Mouse (Mus musculus): Measurements from ENCODE around the gene U2surp.

U2surp gene

DNA sequence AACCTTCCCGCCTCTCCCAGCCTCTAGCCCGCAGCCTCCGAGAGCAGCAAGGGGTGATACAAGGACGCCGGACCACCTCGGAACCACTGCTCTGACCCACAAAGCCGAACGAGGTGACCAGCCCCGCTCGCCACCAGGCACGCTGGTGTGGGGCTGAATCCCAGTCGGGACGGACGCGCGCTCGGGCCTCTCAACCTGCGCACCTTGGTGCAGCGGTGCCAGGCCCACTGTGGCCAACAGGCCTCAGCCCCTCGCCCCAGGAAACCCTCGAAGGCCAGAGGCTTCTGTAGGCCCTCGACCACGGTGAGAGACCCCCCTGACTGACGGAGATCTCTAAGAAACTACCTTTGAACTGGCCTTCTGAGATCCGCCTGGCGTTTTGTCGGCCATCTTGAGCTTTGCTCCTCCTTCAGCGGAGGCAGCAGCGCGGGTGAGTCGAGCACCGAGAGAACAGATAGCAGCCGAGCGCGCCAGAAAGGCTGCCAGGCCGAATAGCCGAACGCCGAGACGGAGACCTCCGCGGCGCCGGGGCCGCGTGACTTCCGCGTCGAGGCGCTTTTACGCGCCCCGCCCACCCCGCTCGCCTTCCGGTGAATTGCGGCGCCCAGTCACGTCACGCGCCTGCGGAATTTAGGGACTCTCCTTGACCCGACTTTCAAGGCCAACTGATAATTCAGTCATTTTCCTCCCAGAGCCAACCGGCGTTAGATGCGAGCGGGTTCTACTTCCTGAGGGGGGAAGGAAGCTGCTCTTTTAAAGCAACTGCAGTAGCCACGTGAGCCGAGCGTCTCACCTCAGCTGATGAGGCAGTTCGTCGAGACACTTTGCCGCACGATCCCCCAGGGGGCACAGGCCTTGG is at the start of gene U2surp:
Gene U2surp (minus strand): TSS at position 525 of the 859 bp plus-strand sequence.
- DNase-seq, result peak; percentile 94 to 95

DNA sequence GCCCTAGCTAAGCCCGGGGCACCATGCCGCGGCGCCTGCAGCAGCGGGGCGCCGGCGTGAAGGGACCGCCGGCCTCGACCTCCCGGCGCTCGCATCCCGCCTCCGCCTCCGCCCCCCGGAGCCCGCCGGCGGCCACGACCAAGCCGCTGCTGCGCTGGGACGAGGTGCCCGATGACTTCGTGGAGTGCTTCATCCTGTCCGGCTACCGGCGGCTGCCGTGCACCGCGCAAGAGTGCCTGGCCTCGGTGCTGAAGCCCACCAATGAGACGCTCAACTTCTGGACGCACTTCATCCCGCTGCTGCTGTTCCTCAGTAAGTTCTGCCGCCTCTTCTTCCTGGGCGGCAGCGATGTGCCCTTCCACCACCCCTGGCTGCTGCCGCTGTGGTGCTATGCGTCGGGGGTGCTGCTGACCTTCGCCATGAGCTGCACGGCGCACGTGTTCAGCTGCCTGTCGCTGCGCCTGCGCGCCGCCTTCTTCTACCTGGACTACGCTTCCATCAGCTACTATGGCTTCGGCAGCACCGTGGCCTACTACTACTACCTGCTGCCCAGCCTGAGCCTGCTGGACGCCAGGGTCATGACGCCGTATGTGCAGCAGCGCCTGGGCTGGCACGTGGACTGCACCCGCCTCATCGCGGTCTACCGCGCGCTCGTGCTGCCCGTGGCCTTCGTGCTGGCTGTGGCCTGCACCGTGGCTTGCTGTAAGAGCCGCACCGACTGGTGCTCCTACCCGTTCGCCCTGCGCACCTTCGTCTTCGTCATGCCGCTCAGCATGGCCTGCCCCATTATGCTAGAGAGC is 48.3 kb upstream of the U2surp start:
- peak in 1 of 2 experiments; percentile 4 for DNase-seq

DNA sequence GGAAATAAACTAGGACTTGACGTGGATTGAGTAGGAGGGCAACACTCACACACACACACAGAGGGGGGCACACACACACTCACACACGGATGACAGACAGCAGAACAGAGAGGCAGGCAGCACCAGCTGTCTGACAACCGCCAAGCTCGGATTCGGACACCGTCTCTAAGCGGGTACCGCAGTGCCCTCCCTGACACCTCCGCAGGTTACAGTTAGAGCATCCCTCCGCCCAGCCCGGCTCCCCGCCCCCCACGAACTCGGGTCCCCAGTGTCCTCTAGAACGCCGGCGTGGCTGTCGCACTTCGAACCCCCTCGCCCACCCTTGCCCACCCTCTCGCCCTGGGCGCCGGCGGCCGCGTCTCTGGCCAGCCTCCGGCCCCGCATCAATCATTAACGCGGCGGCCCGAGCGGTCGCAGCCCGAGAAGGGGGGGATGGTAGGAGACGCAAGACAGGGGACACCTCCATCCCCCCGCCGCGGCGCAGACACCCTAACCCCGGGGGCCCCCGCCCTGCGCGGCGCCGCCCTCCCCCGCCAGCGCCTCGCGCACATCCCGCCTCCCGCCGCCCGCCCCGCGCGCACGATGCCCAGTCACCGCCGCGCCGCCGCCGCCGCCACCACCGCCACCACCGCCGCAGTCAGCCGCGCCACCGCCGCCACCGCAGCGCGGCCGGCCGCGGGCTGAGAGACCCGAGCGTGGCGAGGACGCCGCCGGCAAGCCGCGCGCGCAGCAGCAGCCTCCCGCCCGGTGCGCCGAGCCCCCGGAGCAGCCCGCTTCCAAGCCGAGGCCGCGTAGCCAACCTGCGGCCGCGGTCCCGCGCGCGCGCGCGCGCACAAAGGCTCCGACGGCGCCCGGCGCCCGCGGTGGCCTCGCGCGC is 47.5 kb upstream of the U2surp start, which contains the start of gene Paqr9:
Gene Paqr9 (plus strand): TSS at position 599 of the 877 bp plus-strand sequence.
- peak in 1 of 2 experiments; percentile 5 for DNase-seq

DNA sequence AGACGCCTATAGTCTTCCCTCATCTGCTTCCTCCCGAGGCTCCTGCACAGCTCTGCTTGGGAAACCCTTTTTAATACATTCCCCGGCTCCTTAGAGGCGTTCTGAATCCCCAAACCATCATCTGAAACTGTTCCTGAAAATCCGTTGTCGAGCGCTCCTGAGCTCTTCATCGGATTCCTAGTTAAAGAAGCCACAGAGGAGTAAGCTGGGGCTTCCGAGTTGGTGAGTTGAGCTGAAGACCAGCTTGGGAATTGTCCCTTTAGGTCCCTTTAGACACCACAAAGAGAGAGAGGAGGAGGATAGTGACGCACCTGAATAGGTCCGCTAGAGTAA is 46.9 kb upstream of the U2surp start:
- DNase-seq, result no peak

- no peak for DNase-seq
Observed at GRCm38 (mm10) chr9:95557722-95558121, 45.9 kb upstream of the U2surp start.

DNA sequence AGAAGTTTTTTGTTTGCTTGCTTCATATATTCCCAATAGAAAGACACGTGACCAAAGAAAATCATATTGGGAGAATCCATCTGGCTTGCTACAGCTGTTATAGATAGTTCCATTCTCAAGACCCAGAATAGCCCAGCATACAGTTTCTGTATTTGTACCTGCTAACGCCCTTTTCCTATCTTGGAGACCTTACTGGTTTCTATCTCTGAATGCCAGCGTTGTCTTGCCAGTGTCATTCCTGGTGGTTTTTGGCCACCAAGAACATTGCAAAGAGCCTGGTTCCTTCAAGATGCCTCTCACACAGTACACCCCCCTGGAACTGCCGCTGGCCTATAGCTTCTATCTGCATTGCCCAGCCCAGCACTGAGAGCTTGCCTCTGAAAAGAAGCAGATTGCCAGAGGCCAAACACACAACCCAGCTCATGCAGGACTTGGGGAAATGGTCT is 44.3 kb upstream of the U2surp start:
- no peak for DNase-seq

DNA sequence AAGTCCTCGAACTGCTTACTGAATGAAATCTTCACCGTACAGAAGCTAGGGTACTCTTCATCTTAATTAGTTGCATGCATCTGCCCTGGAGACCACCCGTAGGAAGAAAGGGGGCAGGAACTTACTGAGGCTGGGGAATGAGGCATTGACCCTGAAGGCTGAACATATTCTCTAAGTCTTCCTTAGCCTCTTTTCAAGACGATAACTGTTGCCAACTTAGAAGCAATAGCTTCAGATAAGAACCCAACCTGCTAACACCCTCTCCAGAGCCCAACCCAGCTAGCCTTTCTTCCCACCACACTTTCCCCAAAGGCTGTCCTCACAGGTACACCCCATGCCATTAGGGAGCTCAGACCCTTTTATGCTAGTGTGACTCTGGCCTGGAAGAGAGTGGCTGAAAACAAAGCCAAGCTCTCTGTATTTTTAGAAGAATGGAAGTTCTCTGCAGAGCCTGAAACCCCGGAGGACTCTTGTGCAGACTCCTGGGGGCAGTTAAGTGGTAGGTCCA is 43.5 kb upstream of the U2surp start:
- no peak for DNase-seq

DNA sequence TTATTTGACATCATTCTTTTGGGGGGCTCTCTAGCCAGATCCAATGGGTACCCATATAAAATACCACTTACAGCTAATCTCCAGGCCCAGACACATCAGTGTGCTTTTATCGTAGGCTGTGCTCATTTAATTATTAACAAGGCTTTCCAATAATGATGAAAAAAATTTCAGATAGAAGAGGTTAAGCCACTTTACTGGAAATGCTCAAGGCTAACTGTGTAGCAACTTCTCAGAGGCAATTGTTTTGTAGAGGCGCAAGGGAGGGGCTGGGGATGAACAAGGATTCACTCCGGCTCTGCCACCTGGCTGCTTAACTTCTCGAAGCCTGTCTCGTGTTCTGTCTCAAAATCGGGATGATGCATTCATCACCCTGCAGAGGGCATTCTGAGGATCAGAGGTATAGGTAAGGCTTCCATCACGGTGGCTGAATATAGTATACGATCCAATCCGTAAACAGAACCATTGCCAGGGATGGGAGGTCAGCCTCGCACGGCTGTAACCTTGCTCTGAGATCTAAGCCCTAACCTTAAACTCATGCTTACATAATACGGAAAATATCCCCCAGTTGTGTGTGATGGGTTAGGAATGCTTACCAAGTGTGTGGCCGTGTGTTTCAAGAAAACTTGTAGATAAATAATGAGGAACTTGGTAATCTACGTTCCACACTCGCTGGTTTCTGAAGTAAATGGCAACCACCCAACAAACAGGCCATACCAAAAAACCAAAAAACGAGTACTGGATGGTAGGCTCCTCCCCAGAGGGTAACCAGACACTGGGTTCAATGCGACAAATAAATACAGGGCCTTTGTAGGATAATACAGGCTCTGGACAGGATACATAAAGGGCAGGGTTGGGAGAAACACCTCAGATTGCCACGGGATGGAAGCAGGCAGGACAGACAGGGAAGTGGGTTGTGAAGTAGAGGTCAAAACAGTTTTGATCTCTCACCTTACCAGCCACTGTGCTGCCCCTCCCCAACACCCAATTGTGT is 42.7 kb upstream of the U2surp start:
- no peak for DNase-seq

DNA sequence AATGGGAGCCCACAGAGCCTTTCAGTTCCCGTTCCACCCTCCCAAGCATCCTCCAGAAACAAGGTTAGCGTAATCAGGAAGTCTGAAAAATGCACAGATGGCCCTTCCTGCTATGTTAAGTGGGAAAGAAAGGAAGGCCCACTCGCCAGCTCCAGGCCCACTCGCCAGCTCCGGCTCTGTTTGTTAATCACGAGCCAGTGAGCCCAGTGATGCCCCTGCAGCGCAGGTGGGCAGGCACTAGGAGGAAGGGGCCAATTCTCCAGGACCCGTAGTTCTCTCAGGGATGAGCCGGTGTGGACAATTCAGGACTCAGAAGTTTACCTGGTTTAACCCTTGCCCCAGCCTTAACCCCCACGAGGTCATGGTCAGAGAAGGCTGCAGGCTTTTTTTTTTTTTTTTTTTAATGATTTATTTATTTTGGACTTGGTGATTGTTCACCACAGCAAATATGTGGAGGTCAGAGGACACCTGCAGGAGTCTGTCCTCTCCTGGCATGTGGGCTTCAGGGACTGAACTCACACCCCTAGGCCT is 40.4 kb upstream of the U2surp start:
- DNase-seq, result no peak

GRCm38 (mm10) chr9:95550856-95551774 is 39.3 kb upstream of the U2surp start:
- no peak for DNase-seq

- DNase-seq, result no peak
Observed at GRCm38 (mm10) chr9:95549626-95550411, 38.0 kb upstream of the U2surp start.

GRCm38 (mm10) chr9:95546679-95547078 is 34.9 kb upstream of the U2surp start:
- DNase-seq, result no peak

DNA sequence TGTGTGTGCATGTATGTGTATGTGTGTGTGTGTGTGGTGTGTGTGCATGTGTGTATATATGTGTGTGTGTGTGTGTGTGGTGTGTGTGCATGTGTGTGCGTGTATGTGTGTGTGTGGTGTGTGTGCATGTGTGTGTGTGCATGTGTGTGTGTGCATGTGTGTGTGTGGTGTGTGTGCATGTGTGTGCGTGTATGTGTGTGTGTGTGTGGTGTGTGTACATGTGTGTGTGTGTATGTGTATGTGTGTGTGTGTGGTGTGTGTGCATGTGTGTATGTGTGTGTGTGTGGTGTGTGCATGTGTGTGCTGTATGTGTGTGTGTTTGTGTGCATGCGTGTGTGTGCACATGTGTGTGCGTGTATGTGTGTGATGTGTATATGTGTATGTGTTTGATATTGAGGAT is 32.8 kb upstream of the U2surp start:
- DNase-seq, result no peak

DNA sequence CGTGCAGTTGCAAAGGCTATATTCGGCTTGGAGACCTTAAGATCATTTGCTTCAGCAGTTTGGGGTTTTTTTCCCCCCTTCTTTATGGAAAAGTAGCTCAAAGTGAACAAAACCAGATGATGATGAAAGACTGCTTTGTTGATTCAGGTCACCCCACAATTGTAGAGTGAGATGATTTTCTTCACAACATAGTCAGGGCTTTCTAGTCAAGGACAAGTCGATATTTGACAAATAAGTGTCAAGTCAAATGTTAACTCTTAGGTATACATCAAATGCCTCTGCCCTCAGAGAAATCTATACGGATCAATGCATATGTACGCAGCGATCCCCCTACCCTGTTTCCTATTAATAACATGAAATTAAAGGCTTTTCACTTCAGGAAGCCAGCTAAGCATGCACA is 30.7 kb upstream of the U2surp start:
- no peak for DNase-seq

- DNase-seq, result no peak
Observed at GRCm38 (mm10) chr9:95541650-95542432, 30.0 kb upstream of the U2surp start.

- no peak for DNase-seq
Observed at GRCm38 (mm10) chr9:95541208-95541607, 29.4 kb upstream of the U2surp start.

DNA sequence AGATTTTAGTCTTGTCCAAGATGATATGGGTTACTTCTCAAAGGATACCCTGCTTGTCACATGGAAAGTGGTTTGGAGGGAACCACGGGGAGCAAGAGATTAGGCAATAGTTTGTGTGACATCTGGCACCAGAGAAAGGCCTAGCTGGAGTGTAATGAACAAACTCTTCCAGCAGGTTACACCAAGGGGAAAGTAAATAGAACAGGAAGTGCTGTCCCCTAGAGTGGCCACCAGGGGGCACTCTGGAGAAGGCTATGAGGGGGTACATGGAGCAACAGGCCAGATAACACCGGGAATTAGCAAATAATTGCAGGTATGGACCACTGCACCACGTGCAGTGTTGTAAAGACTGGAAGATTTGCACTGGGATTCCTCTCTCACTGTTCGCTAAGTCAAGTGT is 28.7 kb upstream of the U2surp start:
- peak; percentile 29 to 35 for DNase-seq

DNA sequence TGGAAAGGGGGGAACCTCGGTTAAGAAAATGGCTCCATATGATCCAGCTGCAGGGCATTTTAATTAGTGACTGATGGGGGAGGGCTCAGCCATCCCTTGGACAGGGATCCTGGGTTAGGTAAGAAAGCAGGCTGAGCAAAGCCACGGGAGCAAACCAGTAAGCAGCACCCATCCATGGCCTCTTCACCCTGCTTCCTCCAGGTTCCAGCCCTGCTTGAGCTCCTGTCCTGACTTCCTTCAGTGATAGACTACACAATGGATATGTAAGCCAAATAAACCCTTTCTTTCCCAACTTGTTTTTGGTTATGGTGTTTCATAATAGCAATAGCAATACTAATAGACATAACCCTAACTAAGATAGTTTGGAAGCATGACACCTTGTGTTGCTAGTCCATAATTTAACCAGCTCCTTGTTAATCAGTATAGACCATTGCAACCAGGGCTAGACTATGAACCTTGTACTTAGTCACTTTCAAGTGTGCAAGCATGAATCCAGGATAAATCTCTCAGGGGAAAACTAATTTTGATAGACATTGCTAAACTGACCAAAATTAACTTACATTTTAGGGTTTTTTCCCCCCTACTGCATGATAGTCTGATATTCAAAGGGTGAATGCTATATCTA is 27.5 kb upstream of the U2surp start:
- DNase-seq, result no peak

All from thymus, postnatal 36 days (tissue).